Mouse (Mus musculus): ENCODE results near the gene Gm44805.

Gm44805 gene

GRCm38 (mm10) chr7:19628192-19628535 lies 53.1 kb downstream of the Gm44805 start:
- no peak for DNase-seq

- DNase-seq, result peak in 1 of 2 experiments; percentile 25
Measured at GRCm38 (mm10) chr7:19627721-19628120, 53.5 kb downstream of the Gm44805 start.

GRCm38 (mm10) chr7:19623433-19623832 lies 57.8 kb downstream of the Gm44805 start:
- no peak for DNase-seq

DNA sequence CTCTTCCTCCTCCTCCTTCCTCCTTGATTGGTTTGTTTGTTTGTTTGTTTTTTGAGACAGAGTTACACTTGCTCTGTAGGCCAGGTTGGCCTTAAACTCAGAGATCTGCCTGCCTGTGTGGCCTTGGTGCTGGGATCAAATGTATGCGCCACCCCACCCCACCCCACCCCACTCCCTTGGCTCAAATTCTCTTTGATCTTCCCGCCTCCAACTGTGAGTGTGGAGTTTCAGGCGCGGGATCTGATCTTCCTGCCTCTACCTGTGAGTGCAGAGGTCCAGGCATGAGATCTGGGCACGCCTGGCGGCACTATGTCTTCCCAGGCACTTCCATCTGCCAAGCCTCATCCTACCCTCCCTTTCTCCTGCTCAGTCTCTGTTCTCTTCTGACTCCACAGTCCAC lies 59.0 kb downstream of the Gm44805 start:
- DNase-seq, result no peak

All from thymus, postnatal 36 days (tissue).